Mouse (Mus musculus): ENCODE data around the gene Trpv6. TPM values are rescaled to one million over a fixed set of nuclear protein-coding genes. Genes with fewer than 3 reads are reported as not detected.

The Trpv6 gene
- polyA plus RNA-seq, 1 experiment from 2014 or later = 0.37 TPM

- peak overlapping the region; percentile 55 for H3K4me3 ChIP-seq (ENCODE audit: low read depth, low read length)
- H3K9me3 ChIP-seq (ENCODE audit: control insufficient read depth, low read length) = no peaks in the 10 kb centered on the region
- DNase-seq (ENCODE audit: low spot score) (no peak), ATAC-seq (ENCODE audit: insufficient read depth, low FRiP score, low TSS enrichment) (no peak)
- no peaks in the 10 kb centered on the region for H3K27me3 ChIP-seq (ENCODE audit: control insufficient read depth, insufficient read depth, low read length)
- 0 out of 2 replicates have a peak, but pooled peaks cover 5% of the 10 kb centered on the region for H3K4me1 ChIP-seq (ENCODE audit: control insufficient read depth, insufficient read depth, low read length)
- H3K9ac ChIP-seq (ENCODE audit: low read length) = peak overlapping the region; percentile 67
- WGBS = 24% methylated on average over 4 of the region's 4 CpGs
- H3K36me3 ChIP-seq (ENCODE audit: control insufficient read depth, insufficient read depth, low read length) = no peaks in the 10 kb centered on the region
- H3K27ac ChIP-seq (ENCODE audit: low read depth, low read length) = no peak overlapping the region
- H3K4me2 ChIP-seq (ENCODE audit: low read depth) = peak overlapping the region; percentile 91
These were observed 30.0 kb downstream of the Trpv6 start for GRCm38 (mm10) chr6:41606214-41606613.

DNA sequence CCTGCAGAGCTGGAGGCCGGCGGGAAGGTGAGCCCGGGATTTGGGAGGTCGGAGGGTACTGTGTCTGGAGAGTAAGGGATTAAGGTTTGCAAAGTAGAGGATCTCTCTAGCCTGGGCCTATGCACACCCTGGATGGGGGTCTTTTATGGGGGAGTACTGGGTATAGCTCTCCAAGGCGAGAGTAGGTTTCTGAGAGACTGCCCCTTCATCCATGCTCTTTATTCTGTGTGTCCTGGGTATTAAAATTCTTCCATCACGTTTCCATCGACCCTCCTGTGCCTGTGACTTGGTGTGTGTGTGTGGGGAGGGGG, 30.5 kb downstream of the Trpv6 start:
- no peak overlapping the region for H3K27ac ChIP-seq (ENCODE audit: low read depth, low read length)
- ATAC-seq (ENCODE audit: insufficient read depth, low FRiP score, low TSS enrichment) (peak; percentile 60), DNase-seq (ENCODE audit: low spot score) (peak; percentile 16)
- H3K36me3 ChIP-seq (ENCODE audit: control insufficient read depth, insufficient read depth, low read length) = no peaks in the 10 kb centered on the region
- peak overlapping the region; percentile 91 for H3K4me2 ChIP-seq (ENCODE audit: low read depth)
- peak overlapping the region; percentile 55 for H3K4me3 ChIP-seq (ENCODE audit: low read depth, low read length)
- 0 out of 2 replicates have a peak, but pooled peaks cover 5% of the 10 kb centered on the region for H3K4me1 ChIP-seq (ENCODE audit: control insufficient read depth, insufficient read depth, low read length)
- peak overlapping the region; percentile 67 for H3K9ac ChIP-seq (ENCODE audit: low read length)
- no peaks in the 10 kb centered on the region for H3K27me3 ChIP-seq (ENCODE audit: control insufficient read depth, insufficient read depth, low read length)
- 0% methylated on average over 7 of the region's 7 CpGs for WGBS
- no peaks in the 10 kb centered on the region for H3K9me3 ChIP-seq (ENCODE audit: control insufficient read depth, low read length)

- WGBS = under 1% methylated on average over 61 of the region's 68 CpGs
- H3K36me3 ChIP-seq (ENCODE audit: control insufficient read depth, insufficient read depth, low read length) = no peaks in the 10 kb centered on the region
These were observed 31.0 kb downstream of the Trpv6 start, which contains the start of gene Ephb6 for GRCm38 (mm10) chr6:41605061-41605793. Gene Ephb6, plus strand, starts transcription at chr6:41605482.

GRCm38 (mm10) chr6:41604401-41605050, 31.7 kb downstream of the Trpv6 start:
- Histone ChIP-seq H3K9me3 (ENCODE audit: control insufficient read depth, low read length) (no peaks in the 10 kb centered on the region), H3K36me3 (ENCODE audit: control insufficient read depth, insufficient read depth, low read length) (no peaks in the 10 kb centered on the region), H3K27me3 (ENCODE audit: control insufficient read depth, insufficient read depth, low read length) (no peaks in the 10 kb centered on the region), H3K9ac (ENCODE audit: low read length) (peak overlapping the region; percentile 67), H3K4me1 (ENCODE audit: control insufficient read depth, insufficient read depth, low read length) (0 out of 2 replicates have a peak, but pooled peaks cover 5% of the 10 kb centered on the region), H3K27ac (ENCODE audit: low read depth, low read length) (peak overlapping the region; percentile 58; the same call in 1 of the 2 replicates), H3K4me2 (ENCODE audit: low read depth) (peak overlapping the region; percentile 91), H3K4me3 (ENCODE audit: low read depth, low read length) (peak overlapping the region; percentile 55)
- ATAC-seq (ENCODE audit: insufficient read depth, low FRiP score, low TSS enrichment) (peak; percentile 73), DNase-seq (ENCODE audit: low spot score) (peak; percentile 76)
- under 1% methylated on average over 23 of the region's 23 CpGs for WGBS

More at GRCm38 (mm10) chr6:41605061-41605793, 31.0 kb downstream of the Trpv6 start, which contains the start of gene Ephb6:
- Histone ChIP-seq H3K4me2 (ENCODE audit: low read depth) (peak within 1 kb of the TSS; percentile 91), H3K9ac (ENCODE audit: low read length) (peak within 1 kb of the TSS; percentile 67), H3K9me3 (ENCODE audit: control insufficient read depth, low read length) (no peaks in the 10 kb centered on the region), H3K27ac (ENCODE audit: low read depth, low read length) (peak within 1 kb of the TSS; percentile 63), H3K4me1 (ENCODE audit: control insufficient read depth, insufficient read depth, low read length) (0 out of 2 replicates have a peak, but pooled peaks cover 5% of the 10 kb centered on the region), H3K27me3 (ENCODE audit: control insufficient read depth, insufficient read depth, low read length) (no peaks in the 10 kb centered on the region), H3K4me3 (ENCODE audit: low read depth, low read length) (peak within 1 kb of the TSS; percentile 55)
- ATAC-seq (ENCODE audit: insufficient read depth, low FRiP score, low TSS enrichment) (peak; percentile 95), DNase-seq (ENCODE audit: low spot score) (peak; percentile 89)

- no peak overlapping the region for H3K4me3 ChIP-seq (ENCODE audit: low read depth, low read length)
- DNase-seq (ENCODE audit: low spot score) = no peak
- no peak overlapping the region for H3K9ac ChIP-seq (ENCODE audit: low read length)
- H3K27me3 ChIP-seq (ENCODE audit: control insufficient read depth, insufficient read depth, low read length) = no peaks in the 10 kb centered on the region
- no peaks in the 10 kb centered on the region for H3K36me3 ChIP-seq (ENCODE audit: control insufficient read depth, insufficient read depth, low read length)
- H3K27ac ChIP-seq (ENCODE audit: low read depth, low read length) = no peak overlapping the region
- H3K4me2 ChIP-seq (ENCODE audit: low read depth) = no peak overlapping the region
- no peak for ATAC-seq (ENCODE audit: insufficient read depth, low FRiP score, low TSS enrichment)
- H3K4me1 ChIP-seq (ENCODE audit: control insufficient read depth, insufficient read depth, low read length) = no peaks in the 10 kb centered on the region
- H3K9me3 ChIP-seq (ENCODE audit: control insufficient read depth, low read length) = no peaks in the 10 kb centered on the region
- 88% methylated on average over 1 of the region's 1 CpGs for WGBS
These were observed 54.0 kb downstream of the Trpv6 start for GRCm38 (mm10) chr6:41582189-41582588.

GRCm38 (mm10) chr6:41581295-41581694, 54.9 kb downstream of the Trpv6 start:
- Histone ChIP-seq H3K4me3 (ENCODE audit: low read depth, low read length) (no peak overlapping the region), H3K9ac (ENCODE audit: low read length) (no peak overlapping the region), H3K27ac (ENCODE audit: low read depth, low read length) (no peak overlapping the region), H3K27me3 (ENCODE audit: control insufficient read depth, insufficient read depth, low read length) (no peaks in the 10 kb centered on the region), H3K9me3 (ENCODE audit: control insufficient read depth, low read length) (no peaks in the 10 kb centered on the region), H3K36me3 (ENCODE audit: control insufficient read depth, insufficient read depth, low read length) (no peaks in the 10 kb centered on the region), H3K4me2 (ENCODE audit: low read depth) (no peak overlapping the region), H3K4me1 (ENCODE audit: control insufficient read depth, insufficient read depth, low read length) (no peaks in the 10 kb centered on the region)
- ATAC-seq (ENCODE audit: insufficient read depth, low FRiP score, low TSS enrichment) (no peak), DNase-seq (ENCODE audit: low spot score) (no peak)
- WGBS = 70% methylated on average over 7 of the region's 7 CpGs

GRCm38 (mm10) chr6:41577297-41577696, 58.9 kb downstream of the Trpv6 start:
- 75% methylated on average over 5 of the region's 5 CpGs for WGBS
- Histone ChIP-seq H3K4me2 (ENCODE audit: low read depth) (no peak overlapping the region), H3K27ac (ENCODE audit: low read depth, low read length) (no peak overlapping the region), H3K36me3 (ENCODE audit: control insufficient read depth, insufficient read depth, low read length) (no peaks in the 10 kb centered on the region), H3K4me1 (ENCODE audit: control insufficient read depth, insufficient read depth, low read length) (no peaks in the 10 kb centered on the region), H3K27me3 (ENCODE audit: control insufficient read depth, insufficient read depth, low read length) (no peaks in the 10 kb centered on the region), H3K9me3 (ENCODE audit: control insufficient read depth, low read length) (no peaks in the 10 kb centered on the region), H3K4me3 (ENCODE audit: low read depth, low read length) (no peak overlapping the region), H3K9ac (ENCODE audit: low read length) (no peak overlapping the region)
- peak; percentile 21 for DNase-seq (ENCODE audit: low spot score)
- no peak for ATAC-seq (ENCODE audit: insufficient read depth, low FRiP score, low TSS enrichment)

DNA sequence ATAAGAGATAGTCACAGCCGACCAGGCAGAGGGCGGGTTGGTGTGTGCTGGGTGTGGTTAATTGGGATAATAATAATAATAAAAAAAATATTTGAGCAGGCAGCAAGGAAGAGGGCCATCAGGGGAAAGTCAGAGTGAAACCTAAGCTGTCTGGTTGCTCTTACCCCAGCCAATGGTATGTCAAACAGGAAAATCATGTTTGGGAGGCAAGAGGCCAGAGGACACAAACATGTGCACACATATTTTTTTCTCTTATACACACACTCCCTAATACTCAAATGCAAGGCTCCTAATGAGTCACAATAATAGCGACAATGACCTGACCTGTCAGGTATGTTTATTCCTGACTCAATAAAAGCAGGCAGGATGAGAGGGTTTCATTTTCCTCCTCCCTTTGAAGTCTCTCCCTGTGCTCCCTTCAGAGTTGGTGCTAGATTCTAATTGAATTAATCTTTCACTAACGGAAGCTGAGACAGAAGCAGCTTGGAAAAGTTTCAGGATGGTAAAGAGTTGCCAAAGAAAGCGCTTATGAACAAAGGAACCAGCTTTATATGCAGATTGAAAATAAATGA, 59.6 kb downstream of the Trpv6 start:
- DNase-seq (ENCODE audit: low spot score) = no peak
- WGBS = 66% methylated on average over 5 of the region's 5 CpGs
- Histone ChIP-seq H3K4me2 (ENCODE audit: low read depth) (no peak overlapping the region), H3K27me3 (ENCODE audit: control insufficient read depth, insufficient read depth, low read length) (no peaks in the 10 kb centered on the region), H3K36me3 (ENCODE audit: control insufficient read depth, insufficient read depth, low read length) (no peaks in the 10 kb centered on the region), H3K9me3 (ENCODE audit: control insufficient read depth, low read length) (no peaks in the 10 kb centered on the region), H3K4me1 (ENCODE audit: control insufficient read depth, insufficient read depth, low read length) (no peaks in the 10 kb centered on the region), H3K27ac (ENCODE audit: low read depth, low read length) (no peak overlapping the region), H3K4me3 (ENCODE audit: low read depth, low read length) (no peak overlapping the region), H3K9ac (ENCODE audit: low read length) (no peak overlapping the region)
- no peak for ATAC-seq (ENCODE audit: insufficient read depth, low FRiP score, low TSS enrichment)
